Mouse (Mus musculus) liver, adult 2 months (tissue): ENCODE data around the gene Stxbp6.

ENCODE experiments used
- CTCF ChIP-seq: fragments of 200-500 bp; IDR thresholded peaks from 2 replicates; pipeline ENCODE4 v1.5.1; 2011; ENCODE audit warnings: low read depth, low read length, control low read depth
- POLR2A ChIP-seq: fragments of 200-500 bp; IDR thresholded peaks from 2 replicates; pipeline ENCODE4 v1.6.1; 2011; ENCODE audit warnings: low read length, control low read depth; ENCODE audit not compliant: insufficient read depth; ENCODE audit errors: extremely low read depth

DNA sequence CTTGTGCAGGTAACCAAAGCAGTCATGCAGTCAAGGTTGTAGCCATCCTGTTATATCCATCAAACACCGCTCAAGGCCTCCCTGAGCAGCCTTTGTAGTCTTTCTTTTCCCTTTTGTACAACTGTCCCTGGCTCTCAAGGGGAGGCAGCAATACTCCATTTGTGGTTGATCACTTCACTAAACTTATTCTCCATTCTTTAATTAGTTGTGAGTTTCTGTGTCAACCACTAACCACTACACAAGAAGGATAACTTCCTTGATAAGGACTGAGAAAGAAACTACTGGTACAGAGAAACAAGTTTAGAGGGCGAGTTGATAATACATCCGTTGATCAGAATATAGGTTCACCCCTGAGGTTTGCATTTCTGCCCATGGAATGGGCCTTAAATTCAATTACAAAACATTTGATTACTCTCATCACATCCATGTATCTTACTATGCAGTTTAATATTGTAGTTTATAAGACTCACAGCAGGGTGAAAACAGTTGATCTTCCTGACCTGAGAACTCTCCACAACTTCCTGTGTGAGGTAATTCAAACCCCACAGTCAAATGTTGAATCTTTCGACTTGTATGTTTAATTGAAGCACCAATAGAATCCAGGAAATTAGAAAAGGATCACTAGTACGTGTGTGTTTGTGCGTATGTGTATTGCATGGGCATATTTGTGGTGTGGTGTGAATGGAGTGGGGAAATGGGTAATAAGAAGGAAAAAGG is 184.7 kb downstream of the Stxbp6 start:
- no peak for TF ChIP-seq POLR2A
- no peak for TF ChIP-seq CTCF
